8 mouse cellular contexts compared by ENCODE assay signal in genomic region chr15:30647679-30648311, GRCm38 (mm10).
DNase-seq lines count a peak whose midpoint lies in the region; ATAC-seq lines count a peak whose summit lies in the region.

No protein-coding gene starts in this region.

- H3K36me3 ChIP-seq in hindbrain, embryonic 15.5 days: no peaks in the 10 kb centered on the region
- no peaks in the 10 kb centered on the region for H3K36me3 ChIP-seq in hindbrain, embryonic 11.5 days (ENCODE audit: control insufficient read depth, insufficient read depth, low read length)
- H3K36me3 ChIP-seq in midbrain, embryonic 10.5 days: no peaks in the 10 kb centered on the region
- no peaks in the 10 kb centered on the region for H3K36me3 ChIP-seq in midbrain, embryonic 14.5 days (ENCODE audit: control insufficient read depth, insufficient read depth, low read length)
- H3K36me3 ChIP-seq in embryonic facial prominence, embryonic 10.5 days (replicated peaks): no peaks in the 10 kb centered on the region

- no peaks in the 10 kb centered on the region for H3K9me3 ChIP-seq in hindbrain, embryonic 15.5 days
- no peaks in the 10 kb centered on the region for H3K9me3 ChIP-seq in hindbrain, embryonic 11.5 days (ENCODE audit: control insufficient read depth, low read length)
- no peaks in the 10 kb centered on the region for H3K9me3 ChIP-seq in midbrain, embryonic 10.5 days (replicated peaks)
- H3K9me3 ChIP-seq in midbrain, embryonic 14.5 days (ENCODE audit: control insufficient read depth, low read length): no peaks in the 10 kb centered on the region
- no peaks in the 10 kb centered on the region for H3K9me3 ChIP-seq in embryonic facial prominence, embryonic 10.5 days

- H3K4me2 ChIP-seq in hindbrain, embryonic 15.5 days: peak overlapping the region; percentile 97; the same call in 1 of the 2 replicates
- H3K4me2 ChIP-seq in hindbrain, embryonic 11.5 days (replicated peaks; ENCODE audit: low read depth, low read length): no peak overlapping the region
- H3K4me2 ChIP-seq in midbrain, embryonic 14.5 days (ENCODE audit: low read length): no peak overlapping the region

- no peak for DNase-seq in hindbrain, embryonic 11.5 days (ENCODE audit: low spot score)
- no peak for DNase-seq in midbrain, embryonic 10.5 days (ENCODE audit: low spot score)
- no peak for DNase-seq in midbrain, embryonic 14.5 days
- DNase-seq in embryonic facial prominence, embryonic 10.5 days (ENCODE audit: low spot score): no peak
- DNase-seq in naive thymus-derived CD4-positive, alpha-beta T cell, adult 2 months (ENCODE audit: low read depth): peak; percentile 13
- no peak for DNase-seq in spleen, adult 18-20 months
- no peak for DNase-seq in right cerebral cortex, postnatal 25 days

- H3K27me3 ChIP-seq in hindbrain, embryonic 15.5 days: no peaks in the 10 kb centered on the region
- H3K27me3 ChIP-seq in hindbrain, embryonic 11.5 days (ENCODE audit: control insufficient read depth, insufficient read depth, low read length): peaks cover 5% of the 10 kb centered on the region; the same call in 1 of the 2 replicates
- H3K27me3 ChIP-seq in midbrain, embryonic 10.5 days (ENCODE audit: low read depth, poor library complexity, severe bottlenecking): peaks cover 39% of the 10 kb centered on the region
- H3K27me3 ChIP-seq in midbrain, embryonic 14.5 days (ENCODE audit: control insufficient read depth, insufficient read depth, low read length): peaks cover 4% of the 10 kb centered on the region; the same call in 1 of the 2 replicates
- peaks cover 50% of the 10 kb centered on the region for H3K27me3 ChIP-seq in embryonic facial prominence, embryonic 10.5 days (replicated peaks; ENCODE audit: low read depth, poor library complexity, severe bottlenecking)

- 49% methylated on average over 7 of the region's 7 CpGs for WGBS in hindbrain, embryonic 15.5 days
- 47% methylated on average over 7 of the region's 7 CpGs for WGBS in hindbrain, embryonic 11.5 days
- WGBS in midbrain, embryonic 10.5 days: 39% methylated on average over 7 of the region's 7 CpGs
- 35% methylated on average over 7 of the region's 7 CpGs for WGBS in midbrain, embryonic 14.5 days
- WGBS in embryonic facial prominence, embryonic 10.5 days: 54% methylated on average over 7 of the region's 7 CpGs

- no peak overlapping the region for H3K4me3 ChIP-seq in hindbrain, embryonic 15.5 days
- H3K4me3 ChIP-seq in hindbrain, embryonic 11.5 days (ENCODE audit: low read depth, low read length): no peak overlapping the region
- H3K4me3 ChIP-seq in midbrain, embryonic 10.5 days: 0 out of 2 replicates have a peak overlapping the region, but pooled peaks have one; percentile 75
- H3K4me3 ChIP-seq in midbrain, embryonic 14.5 days (replicated peaks; ENCODE audit: low read depth, low read length): no peak overlapping the region
- H3K4me3 ChIP-seq in embryonic facial prominence, embryonic 10.5 days: peak overlapping the region; percentile 71; the same call in 1 of the 2 replicates

- no peak overlapping the region for H3K27ac ChIP-seq in hindbrain, embryonic 15.5 days (replicated peaks)
- H3K27ac ChIP-seq in hindbrain, embryonic 11.5 days (ENCODE audit: low read depth, low read length): no peak overlapping the region
- H3K27ac ChIP-seq in midbrain, embryonic 10.5 days (replicated peaks): no peak overlapping the region
- H3K27ac ChIP-seq in midbrain, embryonic 14.5 days (replicated peaks; ENCODE audit: low read depth, low read length): no peak overlapping the region
- no peak overlapping the region for H3K27ac ChIP-seq in embryonic facial prominence, embryonic 10.5 days (replicated peaks)

- H3K9ac ChIP-seq in hindbrain, embryonic 15.5 days: no peak overlapping the region
- no peak overlapping the region for H3K9ac ChIP-seq in hindbrain, embryonic 11.5 days (ENCODE audit: low read depth, low read length)
- H3K9ac ChIP-seq in midbrain, embryonic 14.5 days (replicated peaks; ENCODE audit: low read length): no peak overlapping the region

- peaks cover 19% of the 10 kb centered on the region for H3K4me1 ChIP-seq in hindbrain, embryonic 15.5 days (replicated peaks)
- H3K4me1 ChIP-seq in hindbrain, embryonic 11.5 days (replicated peaks; ENCODE audit: control insufficient read depth, insufficient read depth, low read length): 0 out of 2 replicates have a peak, but pooled peaks cover 3% of the 10 kb centered on the region
- peaks cover 25% of the 10 kb centered on the region for H3K4me1 ChIP-seq in midbrain, embryonic 10.5 days
- H3K4me1 ChIP-seq in midbrain, embryonic 14.5 days (ENCODE audit: control insufficient read depth, insufficient read depth, low read length): 0 out of 2 replicates have a peak, but pooled peaks cover 5% of the 10 kb centered on the region
- H3K4me1 ChIP-seq in embryonic facial prominence, embryonic 10.5 days: peaks cover 11% of the 10 kb centered on the region

- ATAC-seq in hindbrain, embryonic 15.5 days (ENCODE audit: low FRiP score, low read depth): no peak
- ATAC-seq in hindbrain, embryonic 11.5 days (ENCODE audit: low FRiP score): no peak
- ATAC-seq in midbrain, embryonic 14.5 days (ENCODE audit: low FRiP score, low TSS enrichment): no peak

Comparison
In these comparisons a context has a peak if more than half of its experiments do, and no peak if none do; other contexts are left out.
1. H3K4me3 ChIP-seq: peak in midbrain, embryonic 10.5 days (single experiment) and embryonic facial prominence, embryonic 10.5 days (single experiment); none in hindbrain, embryonic 15.5 days (single experiment), hindbrain, embryonic 11.5 days (single experiment) and midbrain, embryonic 14.5 days (single experiment).